Comparison of ENCODE assay signal across 7 mouse cellular contexts in genomic region chr14:20545529-20546331, GRCm38 (mm10). TPM values are rescaled to one million over a fixed set of nuclear protein-coding genes. Genes with fewer than 3 reads are reported as not detected.
DNase-seq lines count a peak whose midpoint lies in the region; ATAC-seq lines count a peak whose summit lies in the region.

No protein-coding gene starts in this region.

- peak overlapping the region; percentile 82 for H3K4me3 ChIP-seq in intestine, embryonic 15.5 days (replicated peaks)
- H3K4me3 ChIP-seq in midbrain, embryonic 10.5 days, result peak overlapping the region; percentile 97

- no peaks in the 10 kb centered on the region for H3K9me3 ChIP-seq in intestine, embryonic 15.5 days
- H3K9me3 ChIP-seq in midbrain, embryonic 10.5 days (replicated peaks), result no peaks in the 10 kb centered on the region

- peak overlapping the region; percentile 56 for H3K4me2 ChIP-seq in intestine, embryonic 15.5 days (replicated peaks)

- WGBS in intestine, embryonic 15.5 days, result 0% methylated on average over 50 of the region's 67 CpGs
- under 1% methylated on average over 64 of the region's 67 CpGs for WGBS in midbrain, embryonic 10.5 days

- DNase-seq in adrenal gland, adult (ENCODE audit: inconsistent age in 2 of 2, low spot score in 1 of 2), result peak; percentile 96 to 98
- peak; percentile 82 for DNase-seq in embryo, embryonic 10.5 days (ENCODE audit: low spot score)
- peak; percentile 94 for DNase-seq in gastrocnemius, postnatal 14 days
- peak; percentile 83 to 88 for DNase-seq in left cerebral cortex, postnatal 25 days (ENCODE audit: low spot score in 2 of 2)
- DNase-seq in midbrain, embryonic 10.5 days (ENCODE audit: low spot score), result peak; percentile 86
- DNase-seq in right cerebral cortex, postnatal 4 days, result peak; percentile 76

- H3K9ac ChIP-seq in intestine, embryonic 15.5 days, result peak overlapping the region; percentile 93

- peak; percentile 100 for ATAC-seq in intestine, embryonic 15.5 days

- 0 out of 2 replicates have a peak, but pooled peaks cover 6% of the 10 kb centered on the region for H3K36me3 ChIP-seq in intestine, embryonic 15.5 days
- H3K36me3 ChIP-seq in midbrain, embryonic 10.5 days, result peaks cover 33% of the 10 kb centered on the region

- intact Hi-C loops in gastrocnemius, postnatal 14 days (cut with DNase I; ENCODE audit: low total_unique reads), result no loop called here
- intact Hi-C loops in left cerebral cortex, postnatal 25 days (cut with DNase I), result loop anchor here (10.0 kb wide), 1 partner anchor 151 kb away; the partner anchor contains the start of gene Mrps16

- no peaks in the 10 kb centered on the region for H3K27me3 ChIP-seq in intestine, embryonic 15.5 days (replicated peaks)
- H3K27me3 ChIP-seq in midbrain, embryonic 10.5 days (ENCODE audit: low read depth, poor library complexity, severe bottlenecking), result no peaks in the 10 kb centered on the region

- H3K4me1 ChIP-seq in intestine, embryonic 15.5 days (replicated peaks), result peaks cover 6% of the 10 kb centered on the region; the same call in 1 of the 2 replicates
- peaks cover 17% of the 10 kb centered on the region for H3K4me1 ChIP-seq in midbrain, embryonic 10.5 days

- H3K27ac ChIP-seq in intestine, embryonic 15.5 days, result peak overlapping the region; percentile 98
- H3K27ac ChIP-seq in midbrain, embryonic 10.5 days (replicated peaks), result peak overlapping the region; percentile 99

RNA-seq across cellular contexts. Expression of gene Ppp3cb, which starts 0.6 kb away (rescaled TPM):
- 100 to 1,000 TPM; 101 to 107 TPM for total RNA-seq in gastrocnemius, postnatal 14 days (2021)
- 37.9 and 38.8 TPM in 2 replicates for polyA plus RNA-seq in intestine, embryonic 15.5 days (2015; fragmentation: Nextera tagmentation; extraction: Ambion mirVana)
- 100 to 1,000 TPM; 297 to 305 TPM for total RNA-seq in left cerebral cortex, postnatal 25 days (2021)
- 40.9 and 48.8 TPM in 2 replicates for polyA plus RNA-seq in midbrain, embryonic 10.5 days (2016; fragmentation: Nextera tagmentation; extraction: Ambion mirVana)

RNA-seq across cellular contexts. Expression of gene Mss51, which starts 49.0 kb away (rescaled TPM):
- 1 to 10 TPM; 3.2 to 5.8 TPM for total RNA-seq in gastrocnemius, postnatal 14 days (2021)
- 0.54 and 0.98 TPM in 2 replicates for polyA plus RNA-seq in intestine, embryonic 15.5 days (2015; fragmentation: Nextera tagmentation; extraction: Ambion mirVana)
- total RNA-seq in left cerebral cortex, postnatal 25 days (2021), result 1 to 10 TPM in 1 of 2 experiments, under 1 TPM in 1; 0.89 to 1.1 TPM
- polyA plus RNA-seq in midbrain, embryonic 10.5 days (2016; fragmentation: Nextera tagmentation; extraction: Ambion mirVana), result 1.1 and 1.2 TPM in 2 replicates

Comparison
In these comparisons a context has a peak if more than half of its experiments do, and no peak if none do; other contexts are left out.
1. Peak in every context shown above with its lines: DNase-seq, ATAC-seq, H3K4me3 ChIP-seq and H3K27ac ChIP-seq.